Mouse (Mus musculus) ES-Bruce4 (cell line): Measurements from ENCODE around the gene Cdh23.

ENCODE experiments used
- CTCF ChIP-seq: IDR thresholded peaks from one replicate; pipeline ENCODE4 v1.8.1; 2011; ENCODE audit warnings: low read depth, low read length
- POLR2A ChIP-seq: IDR thresholded peaks from one replicate; pipeline ENCODE4 v1.8.1; 2011; ENCODE audit warnings: low read length; ENCODE audit not compliant: insufficient read depth

DNA sequence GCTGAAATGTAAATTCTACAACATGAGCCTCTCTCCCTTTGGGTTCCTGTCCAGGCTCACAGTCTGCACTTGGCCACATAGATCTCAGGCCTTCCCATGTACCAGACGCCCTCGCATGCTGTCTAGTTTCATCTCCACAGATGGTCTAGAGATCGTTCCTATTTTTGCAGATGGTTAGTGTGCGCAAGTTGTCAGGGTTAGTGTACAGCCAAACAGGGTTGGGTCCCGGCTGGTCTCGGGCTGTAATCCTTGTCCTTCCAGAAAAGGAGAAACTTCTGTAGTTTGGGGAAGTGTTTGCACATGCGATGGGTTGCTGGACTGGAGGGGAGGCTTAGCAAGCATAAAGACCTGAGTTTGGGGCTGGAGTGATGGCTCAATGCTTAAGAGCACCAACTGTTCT is 409.7 kb downstream of the Cdh23 start:
- TF ChIP-seq CTCF (no peak), POLR2A (no peak)
